Mouse (Mus musculus): ENCODE data around the gene Prkcb. TPM values are rescaled to one million over a fixed set of nuclear protein-coding genes. Genes with fewer than 3 reads are reported as not detected.
A peak's percentile ranks its signal among the peaks of the same experiment; 100 is the strongest.

Prkcb gene
- polyA plus RNA-seq, 1 experiment from 2014 or later: 117 TPM

DNA sequence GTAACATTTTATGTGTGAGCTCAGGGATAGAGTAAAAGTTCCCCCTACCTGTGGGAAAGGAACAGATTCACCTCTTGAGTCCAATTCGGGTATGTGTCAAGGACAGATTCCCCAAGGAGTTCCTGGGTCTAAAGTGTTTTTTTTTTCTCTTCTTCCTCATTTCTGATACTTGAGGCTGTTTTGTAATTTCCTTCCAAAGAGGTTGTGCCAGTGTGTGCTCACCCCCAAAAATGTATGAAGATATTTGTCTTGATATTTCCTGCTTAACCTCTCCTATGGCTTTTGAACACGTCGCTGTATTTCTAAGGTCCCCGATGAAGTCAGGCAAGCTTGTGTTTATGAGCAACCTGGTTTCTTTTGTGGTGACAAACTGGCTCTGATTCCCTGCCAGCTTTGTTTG is 30.0 kb upstream of the Prkcb start:
- no peaks in the 10 kb centered on the region for H3K27me3 ChIP-seq (replicated peaks)
- 84% methylated on average over 4 of the region's 4 CpGs for WGBS
- H3K9ac ChIP-seq: no peak overlapping the region
- ATAC-seq (replicated peaks): no peak
- H3K4me1 ChIP-seq: no peaks in the 10 kb centered on the region
- no peaks in the 10 kb centered on the region for H3K9me3 ChIP-seq
- no peaks in the 10 kb centered on the region for H3K36me3 ChIP-seq (replicated peaks)
- H3K4me2 ChIP-seq: no peak overlapping the region
- H3K27ac ChIP-seq: no peak overlapping the region
- H3K4me3 ChIP-seq: no peak overlapping the region

DNA sequence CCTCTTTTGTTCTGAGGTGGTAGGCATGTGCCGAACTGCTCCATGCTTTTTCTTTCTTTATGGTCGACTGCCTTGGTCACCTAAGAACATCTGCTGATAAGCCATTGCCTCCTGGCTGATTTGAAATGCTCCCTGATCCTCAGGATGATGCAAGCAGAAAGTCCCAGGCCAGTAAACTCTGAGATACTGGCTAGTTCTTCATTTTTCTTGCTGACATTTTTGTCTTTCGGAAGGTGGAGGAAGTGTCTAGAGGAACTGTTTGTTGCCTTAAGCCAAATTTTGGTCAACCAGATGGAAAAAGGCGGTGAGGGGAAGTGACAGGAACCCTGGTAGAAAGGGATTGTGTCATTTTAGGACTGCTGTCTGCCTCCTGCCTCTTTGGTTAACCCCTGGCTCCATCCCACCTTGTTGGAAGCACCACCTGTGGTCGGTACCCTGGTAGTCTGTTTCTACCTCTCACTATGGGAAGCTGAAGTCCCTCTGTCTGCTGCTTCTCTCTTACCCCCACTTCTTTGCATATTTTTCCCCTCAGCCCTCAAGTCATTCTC is 28.4 kb upstream of the Prkcb start:
- no peaks in the 10 kb centered on the region for H3K27me3 ChIP-seq (replicated peaks)
- H3K4me1 ChIP-seq: no peaks in the 10 kb centered on the region
- no peak overlapping the region for H3K4me3 ChIP-seq
- 84% methylated on average over 5 of the region's 5 CpGs for WGBS
- no peak overlapping the region for H3K27ac ChIP-seq
- no peaks in the 10 kb centered on the region for H3K9me3 ChIP-seq
- ATAC-seq (replicated peaks): no peak
- no peak overlapping the region for H3K9ac ChIP-seq
- H3K36me3 ChIP-seq (replicated peaks): no peaks in the 10 kb centered on the region
- H3K4me2 ChIP-seq: no peak overlapping the region

GRCm38 (mm10) chr7:122268983-122269486 is 19.5 kb upstream of the Prkcb start:
- H3K4me2 ChIP-seq: no peak overlapping the region
- 91% methylated on average over 4 of the region's 4 CpGs for WGBS
- no peak overlapping the region for H3K4me3 ChIP-seq
- no peaks in the 10 kb centered on the region for H3K36me3 ChIP-seq (replicated peaks)
- H3K9me3 ChIP-seq: no peaks in the 10 kb centered on the region
- H3K4me1 ChIP-seq: no peaks in the 10 kb centered on the region
- H3K27ac ChIP-seq: no peak overlapping the region
- H3K27me3 ChIP-seq (replicated peaks): no peaks in the 10 kb centered on the region
- no peak overlapping the region for H3K9ac ChIP-seq
- ATAC-seq (replicated peaks): no peak

GRCm38 (mm10) chr7:122272334-122272733 is 16.2 kb upstream of the Prkcb start:
- no peak overlapping the region for H3K4me3 ChIP-seq
- WGBS: 84% methylated on average over 2 of the region's 2 CpGs
- no peaks in the 10 kb centered on the region for H3K9me3 ChIP-seq
- H3K36me3 ChIP-seq (replicated peaks): no peaks in the 10 kb centered on the region
- no peak overlapping the region for H3K9ac ChIP-seq
- H3K4me1 ChIP-seq: no peaks in the 10 kb centered on the region
- ATAC-seq (replicated peaks): no peak
- no peak overlapping the region for H3K4me2 ChIP-seq
- no peak overlapping the region for H3K27ac ChIP-seq
- no peaks in the 10 kb centered on the region for H3K27me3 ChIP-seq (replicated peaks)

- Histone ChIP-seq H3K36me3 (replicated peaks) (no peaks in the 10 kb centered on the region), H3K27me3 (replicated peaks) (no peaks in the 10 kb centered on the region), H3K27ac (no peak overlapping the region), H3K4me3 (no peak overlapping the region), H3K9ac (no peak overlapping the region), H3K4me1 (no peaks in the 10 kb centered on the region), H3K9me3 (no peaks in the 10 kb centered on the region), H3K4me2 (no peak overlapping the region)
- ATAC-seq (replicated peaks): no peak
- 88% methylated on average over 9 of the region's 9 CpGs for WGBS
Observed at GRCm38 (mm10) chr7:122279580-122279979, 9.0 kb upstream of the Prkcb start.

DNA sequence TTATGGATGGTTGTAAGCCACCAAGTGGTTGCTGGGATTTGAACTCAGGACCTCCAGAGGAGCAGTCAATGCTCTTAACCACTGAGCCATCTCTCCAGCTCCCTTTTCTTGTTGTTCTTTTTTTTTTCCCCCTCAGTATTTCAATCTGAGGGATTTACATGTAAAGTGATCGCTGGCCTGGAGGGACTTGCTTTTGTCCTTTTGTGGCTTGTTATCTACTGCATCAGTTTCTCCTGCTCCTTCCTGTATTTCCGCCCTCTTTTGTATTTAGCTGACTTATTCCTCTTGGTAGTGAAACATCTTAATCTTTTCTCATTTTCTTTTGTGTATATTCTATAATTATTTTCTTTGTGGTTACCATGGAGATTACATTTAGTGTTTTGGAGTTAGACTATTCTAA is 8.2 kb upstream of the Prkcb start:
- no peak overlapping the region for H3K4me2 ChIP-seq
- no peak overlapping the region for H3K9ac ChIP-seq
- ATAC-seq (replicated peaks): no peak
- no peaks in the 10 kb centered on the region for H3K27me3 ChIP-seq (replicated peaks)
- no peak overlapping the region for H3K4me3 ChIP-seq
- no peak overlapping the region for H3K27ac ChIP-seq
- 56% methylated on average over 2 of the region's 2 CpGs for WGBS
- H3K4me1 ChIP-seq: no peaks in the 10 kb centered on the region
- no peaks in the 10 kb centered on the region for H3K9me3 ChIP-seq
- H3K36me3 ChIP-seq (replicated peaks): no peaks in the 10 kb centered on the region

GRCm38 (mm10) chr7:122282584-122282983 is 6.0 kb upstream of the Prkcb start:
- no peak overlapping the region for H3K27ac ChIP-seq
- H3K27me3 ChIP-seq (replicated peaks): no peaks in the 10 kb centered on the region
- H3K4me1 ChIP-seq: no peaks in the 10 kb centered on the region
- ATAC-seq (replicated peaks): no peak
- H3K4me2 ChIP-seq: no peak overlapping the region
- no peaks in the 10 kb centered on the region for H3K36me3 ChIP-seq (replicated peaks)
- 82% methylated on average over 2 of the region's 2 CpGs for WGBS
- no peaks in the 10 kb centered on the region for H3K9me3 ChIP-seq
- H3K4me3 ChIP-seq: no peak overlapping the region
- no peak overlapping the region for H3K9ac ChIP-seq

DNA sequence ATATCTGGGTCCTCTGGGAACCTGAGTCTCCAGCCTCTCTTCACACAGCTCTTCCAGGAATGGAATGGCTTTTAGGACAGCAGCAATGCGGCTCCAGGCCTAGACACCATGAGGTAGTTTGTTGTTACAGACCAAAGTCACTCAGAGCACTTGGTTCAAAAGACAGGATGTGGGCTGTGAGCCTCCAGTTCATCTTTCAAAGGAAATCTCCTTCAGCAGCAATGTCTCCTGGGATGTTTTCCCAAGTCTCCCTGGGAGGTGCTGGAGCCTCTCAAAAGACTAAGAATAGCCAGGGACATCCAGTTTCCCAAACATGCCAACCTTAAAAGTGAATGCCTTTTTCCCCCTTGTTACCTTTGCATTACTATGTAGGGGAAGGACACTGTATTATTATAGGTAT is 1.3 kb upstream of the Prkcb start:
- H3K27ac ChIP-seq: no peak overlapping the region
- H3K9ac ChIP-seq: no peak overlapping the region
- WGBS: 71% methylated on average over 1 of the region's 1 CpGs
- H3K27me3 ChIP-seq (replicated peaks): 0 out of 2 replicates have a peak, but pooled peaks cover 5% of the 10 kb centered on the region
- H3K4me2 ChIP-seq: no peak overlapping the region
- H3K4me3 ChIP-seq: no peak overlapping the region
- ATAC-seq (replicated peaks): no peak
- H3K4me1 ChIP-seq: peaks cover 22% of the 10 kb centered on the region
- H3K9me3 ChIP-seq: no peaks in the 10 kb centered on the region
- no peaks in the 10 kb centered on the region for H3K36me3 ChIP-seq (replicated peaks)

- H3K27ac ChIP-seq: peak overlapping the region; percentile 81
- ATAC-seq (replicated peaks): peak; percentile 49
- peak overlapping the region; percentile 83 for H3K4me3 ChIP-seq
- no peaks in the 10 kb centered on the region for H3K36me3 ChIP-seq (replicated peaks)
- WGBS: under 1% methylated on average over 66 of the region's 66 CpGs
- peak overlapping the region; percentile 95 for H3K4me2 ChIP-seq
- H3K27me3 ChIP-seq (replicated peaks): 0 out of 2 replicates have a peak, but pooled peaks cover 5% of the 10 kb centered on the region
- peaks cover 22% of the 10 kb centered on the region for H3K4me1 ChIP-seq
- peak overlapping the region; percentile 76 for H3K9ac ChIP-seq
- H3K9me3 ChIP-seq: no peaks in the 10 kb centered on the region
Observed at GRCm38 (mm10) chr7:122289243-122290111, 926 bp downstream of the Prkcb start.

- H3K4me1 ChIP-seq: peaks cover 22% of the 10 kb centered on the region
- no peaks in the 10 kb centered on the region for H3K36me3 ChIP-seq (replicated peaks)
- WGBS: 11% methylated on average over 12 of the region's 12 CpGs
- peak overlapping the region; percentile 76 for H3K9ac ChIP-seq
- 0 out of 2 replicates have a peak, but pooled peaks cover 5% of the 10 kb centered on the region for H3K27me3 ChIP-seq (replicated peaks)
- no peak for ATAC-seq (replicated peaks)
- H3K4me3 ChIP-seq: peak overlapping the region; percentile 83
- H3K4me2 ChIP-seq: peak overlapping the region; percentile 95
- H3K9me3 ChIP-seq: no peaks in the 10 kb centered on the region
- no peak overlapping the region for H3K27ac ChIP-seq
Observed at GRCm38 (mm10) chr7:122290165-122290564, 1.6 kb downstream of the Prkcb start.

DNA sequence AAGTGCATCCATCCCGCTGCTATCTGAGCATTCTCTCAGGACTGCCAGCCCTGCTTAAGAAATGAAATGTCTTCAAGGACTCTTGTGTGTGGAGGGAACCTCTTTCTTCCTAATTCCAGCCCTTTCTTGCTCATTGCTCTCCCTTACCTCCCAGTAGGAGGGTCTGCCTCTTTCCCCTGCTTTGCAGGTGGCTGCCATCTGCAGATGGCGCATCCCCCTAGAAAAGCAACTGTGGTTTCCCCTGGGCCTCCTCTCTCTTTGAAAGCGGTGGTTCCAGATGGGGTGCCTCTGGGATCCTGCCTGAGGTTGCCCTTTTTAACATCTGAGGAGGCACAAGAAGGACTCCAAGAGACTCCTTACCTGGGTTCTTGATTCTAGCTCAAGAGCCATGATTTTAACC is 2.2 kb downstream of the Prkcb start:
- Histone ChIP-seq H3K27me3 (replicated peaks) (0 out of 2 replicates have a peak, but pooled peaks cover 5% of the 10 kb centered on the region), H3K9ac (peak overlapping the region; percentile 7; the same call in 1 of the 2 replicates), H3K4me1 (peaks cover 22% of the 10 kb centered on the region), H3K36me3 (replicated peaks) (no peaks in the 10 kb centered on the region), H3K4me3 (peak overlapping the region; percentile 83), H3K9me3 (no peaks in the 10 kb centered on the region), H3K27ac (no peak overlapping the region), H3K4me2 (peak overlapping the region; percentile 95)
- no peak for ATAC-seq (replicated peaks)
- WGBS: 56% methylated on average over 3 of the region's 3 CpGs

- H3K9me3 ChIP-seq: no peaks in the 10 kb centered on the region
- no peaks in the 10 kb centered on the region for H3K36me3 ChIP-seq (replicated peaks)
- H3K4me2 ChIP-seq: no peak overlapping the region
Observed at GRCm38 (mm10) chr7:122292151-122292550, 3.6 kb downstream of the Prkcb start.

More at GRCm38 (mm10) chr7:122292151-122292550, 3.6 kb downstream of the Prkcb start:
- H3K27ac ChIP-seq: no peak overlapping the region
- 0 out of 2 replicates have a peak, but pooled peaks cover 5% of the 10 kb centered on the region for H3K27me3 ChIP-seq (replicated peaks)
- WGBS: 56% methylated on average over 7 of the region's 7 CpGs
- H3K4me3 ChIP-seq: no peak overlapping the region
- no peak for ATAC-seq (replicated peaks)
- peaks cover 22% of the 10 kb centered on the region for H3K4me1 ChIP-seq
- no peak overlapping the region for H3K9ac ChIP-seq

All from midbrain, embryonic 15.5 days (tissue).